Mouse (Mus musculus) heart, embryonic 14.5 days (tissue): ENCODE measurements around the gene Dck. TPM values are rescaled to one million over a fixed set of nuclear protein-coding genes. Genes with fewer than 3 reads are reported as not detected.

Source experiments
- ATAC-seq: fragments of 200-750 bp; cut with Nextera tagmentation; 2 replicates; pipeline ENCODE4 v1.8.0; 2017; ENCODE audit warnings: low read depth, moderate TSS enrichment; ENCODE audit not compliant: insufficient number of reproducible peaks, insufficient read depth, low FRiP score
- H3K27ac ChIP-seq, 2 experiments: fragments of 200-500 bp in 1 of 2; fragments of 300-500 bp in 1 of 2; sonication (generic) in 1 of 2; replicated peaks in 1 of 2; 2 replicates each; pipeline ENCODE4 v1.5.1; 2012 to 2014; ENCODE audit warnings: low read depth in 2 of 2, low read length in 2 of 2, control low read depth in 1 of 2, mild to moderate bottlenecking in 1 of 2, mixed read lengths in 1 of 2; ENCODE audit not compliant: control insufficient read depth in 1 of 2, insufficient read depth in 1 of 2
- H3K27me3 ChIP-seq: fragments of 300-500 bp; sonication (generic); 2 replicates; pipeline ENCODE4 v1.6.1; 2014; ENCODE audit warnings: mild to moderate bottlenecking, low read length, control low read depth; ENCODE audit not compliant: control insufficient read depth, insufficient read depth
- H3K36me3 ChIP-seq: fragments of 300-500 bp; sonication (generic); 2 replicates; pipeline ENCODE4 v1.6.1; 2014; ENCODE audit warnings: mild to moderate bottlenecking, control low read depth, low read length, mixed read lengths; ENCODE audit not compliant: control insufficient read depth, insufficient read depth
- H3K4me1 ChIP-seq, 2 experiments: fragments of 200-500 bp in 1 of 2; fragments of 300-500 bp in 1 of 2; sonication (generic) in 1 of 2; 2 replicates each; pipeline ENCODE4 v1.6.1; 2012 to 2014; ENCODE audit warnings: low read length in 2 of 2, control low read depth in 1 of 2, mixed read lengths in 1 of 2; ENCODE audit not compliant: control insufficient read depth in 2 of 2, insufficient read depth in 2 of 2
- H3K4me2 ChIP-seq: fragments of 300-500 bp; sonication (generic); 2 replicates; pipeline ENCODE4 v1.6.1; 2014; ENCODE audit warnings: mild to moderate bottlenecking, low read length
- H3K4me3 ChIP-seq, 2 experiments: fragments of 200-500 bp in 1 of 2; fragments of 300-500 bp in 1 of 2; sonication (generic) in 1 of 2; 2 replicates each; pipeline ENCODE4 v1.5.1; 2012 to 2014; ENCODE audit warnings: low read length in 2 of 2, mild to moderate bottlenecking in 2 of 2, control low read depth in 1 of 2, low read depth in 1 of 2, moderate library complexity in 1 of 2; ENCODE audit not compliant: control insufficient read depth in 1 of 2, insufficient read depth in 1 of 2
- H3K9ac ChIP-seq: fragments of 300-500 bp; sonication (generic); 2 replicates; pipeline ENCODE4 v1.6.1; 2014; ENCODE audit warnings: mild to moderate bottlenecking, low read length
- H3K9me3 ChIP-seq: fragments of 300-500 bp; sonication (generic); 2 replicates; pipeline ENCODE4 v1.6.1; 2016; ENCODE audit warnings: low read length, control low read depth; ENCODE audit not compliant: control insufficient read depth
- WGBS: fragments of 180-500 bp; shearing (Covaris S2); extraction: QIAGEN DNeasy Blood & Tissue Kit; methylation state at CpG from one replicate; pipeline ENCODE4 v1.1.7; 2014; 5-methylcytosine and 5-hydroxymethylcytosine counted together
- polyA plus RNA-seq: library from polyadenylated mRNA; unstranded; fragments of >200 nt; fragmentation: Nextera tagmentation; extraction: Ambion mirVana; gene quantifications from 2 replicates; pipeline ENCODE4 v1.2.1, GENCODE M21; 2014

The Dck gene
- 34.8 and 37.4 TPM in 2 replicates for polyA plus RNA-seq

- Histone ChIP-seq H3K27me3 (no peaks in the 10 kb centered on the region), H3K4me1 (peaks cover 0 to 6% of the 10 kb centered on the region in 2 experiments; a peak in 2 of 4 replicates), H3K36me3 (peaks cover 14% of the 10 kb centered on the region), H3K27ac (peak within 1 kb of the TSS; percentile 87 to 90), H3K9ac (peak within 1 kb of the TSS; percentile 85), H3K4me2 (peak within 1 kb of the TSS; percentile 73), H3K4me3 (peak within 1 kb of the TSS; percentile 81 to 86), H3K9me3 (no peaks in the 10 kb centered on the region)
- peak; percentile 100 for ATAC-seq
- 0% methylated on average over 51 of the region's 51 CpGs for WGBS
Observed at GRCm38 (mm10) chr5:88764987-88765481, at the start of gene Dck. TSS of gene Dck (plus strand) at chr5:88764996.

GRCm38 (mm10) chr5:88716983-88717382 lies 47.8 kb upstream of the Dck start:
- no peak overlapping the region for H3K9ac ChIP-seq
- H3K4me3 ChIP-seq, result no peak overlapping the region
- no peaks in the 10 kb centered on the region for H3K36me3 ChIP-seq
- no peak overlapping the region for H3K27ac ChIP-seq
- no peaks in the 10 kb centered on the region for H3K9me3 ChIP-seq
- 90% methylated on average over 2 of the region's 2 CpGs for WGBS
- no peak overlapping the region for H3K4me2 ChIP-seq
- no peaks in the 10 kb centered on the region for H3K27me3 ChIP-seq
- H3K4me1 ChIP-seq, result peaks cover 3 to 11% of the 10 kb centered on the region in 2 experiments
- no peak for ATAC-seq

GRCm38 (mm10) chr5:88720116-88721002 lies 44.4 kb upstream of the Dck start, which contains the start of gene Mob1b:
TSS of gene Mob1b (plus strand) at chr5:88720855.
- H3K9me3 ChIP-seq, result no peaks in the 10 kb centered on the region
- H3K27ac ChIP-seq, result peak within 1 kb of the TSS; percentile 85 to 96
- peaks cover 2 to 31% of the 10 kb centered on the region in 2 experiments; a peak in 3 of 4 replicates for H3K4me1 ChIP-seq
- no peaks in the 10 kb centered on the region for H3K27me3 ChIP-seq
- ATAC-seq, result peak; percentile 91
- H3K36me3 ChIP-seq, result no peaks in the 10 kb centered on the region
- H3K4me3 ChIP-seq, result peak within 1 kb of the TSS; percentile 74 to 98
- peak within 1 kb of the TSS; percentile 88 for H3K4me2 ChIP-seq
- WGBS, result 1% methylated on average over 52 of the region's 54 CpGs
- peak within 1 kb of the TSS; percentile 99 for H3K9ac ChIP-seq

GRCm38 (mm10) chr5:88721003-88721475 lies 43.8 kb upstream of the Dck start:
- under 1% methylated on average over 31 of the region's 38 CpGs for WGBS
- ATAC-seq, result peak; percentile 45
- peaks cover 2 to 31% of the 10 kb centered on the region in 2 experiments; a peak in 3 of 4 replicates for H3K4me1 ChIP-seq
- H3K4me3 ChIP-seq, result peak overlapping the region; percentile 74 to 98
- H3K4me2 ChIP-seq, result peak overlapping the region; percentile 88
- peak overlapping the region; percentile 99 for H3K9ac ChIP-seq
- H3K9me3 ChIP-seq, result no peaks in the 10 kb centered on the region
- H3K36me3 ChIP-seq, result 0 out of 2 replicates have a peak, but pooled peaks cover 3% of the 10 kb centered on the region
- H3K27me3 ChIP-seq, result no peaks in the 10 kb centered on the region
- H3K27ac ChIP-seq, result peak overlapping the region; percentile 67 to 96

DNA sequence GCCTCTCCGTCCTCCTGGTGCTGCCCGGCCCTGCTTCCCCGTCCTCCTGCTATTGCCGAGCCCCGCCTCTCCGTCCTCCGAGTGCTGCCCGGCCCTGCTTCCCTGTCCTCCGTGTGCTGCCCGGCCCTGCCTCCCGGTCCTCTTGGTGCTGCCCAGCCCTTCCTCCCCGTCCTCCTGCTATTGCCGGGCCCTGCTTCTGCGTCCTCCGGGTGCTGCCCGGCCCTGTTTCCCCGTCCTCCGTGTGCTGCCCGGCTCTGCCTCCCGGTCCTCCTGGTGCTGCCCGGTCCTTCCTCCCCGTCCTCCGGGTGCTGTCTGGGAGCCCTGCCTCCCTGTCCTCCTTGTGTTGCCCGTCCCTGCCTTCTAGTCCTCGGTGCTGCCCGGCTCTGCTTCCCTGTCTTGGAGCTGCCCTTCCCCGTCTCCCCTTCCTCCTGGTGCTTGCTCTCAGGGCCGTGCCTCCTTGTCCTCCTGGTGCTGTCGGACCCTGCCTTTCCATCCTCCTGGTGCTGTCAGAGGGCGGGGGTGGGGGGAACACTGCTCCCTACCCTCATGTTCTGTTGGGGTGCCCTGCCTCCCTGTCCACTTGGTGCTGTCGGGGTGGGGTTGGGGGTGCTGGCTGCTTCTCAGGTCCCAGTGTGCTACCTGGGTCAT lies 43.1 kb upstream of the Dck start:
- no peaks in the 10 kb centered on the region for H3K27me3 ChIP-seq
- peak overlapping the region; percentile 88 for H3K4me2 ChIP-seq
- H3K27ac ChIP-seq, result peak overlapping the region; percentile 67 to 96
- peak overlapping the region; percentile 74 to 98 for H3K4me3 ChIP-seq
- H3K9me3 ChIP-seq, result no peaks in the 10 kb centered on the region
- peaks cover 2 to 31% of the 10 kb centered on the region in 2 experiments; a peak in 3 of 4 replicates for H3K4me1 ChIP-seq
- 0 out of 2 replicates have a peak, but pooled peaks cover 4% of the 10 kb centered on the region for H3K36me3 ChIP-seq
- peak overlapping the region; percentile 99 for H3K9ac ChIP-seq
- 1% methylated on average over 31 of the region's 31 CpGs for WGBS
- peak; percentile 11; the same call in 1 of the 2 replicates for ATAC-seq

GRCm38 (mm10) chr5:88722213-88722600 lies 42.6 kb upstream of the Dck start:
- Histone ChIP-seq H3K4me2 (peak overlapping the region; percentile 88), H3K4me1 (peaks cover 2 to 31% of the 10 kb centered on the region in 2 experiments; a peak in 3 of 4 replicates), H3K9ac (peak overlapping the region; percentile 99), H3K4me3 (peak overlapping the region; percentile 74 to 98), H3K27ac (peak overlapping the region; percentile 67 to 96), H3K36me3 (0 out of 2 replicates have a peak, but pooled peaks cover 4% of the 10 kb centered on the region), H3K9me3 (no peaks in the 10 kb centered on the region), H3K27me3 (no peaks in the 10 kb centered on the region)
- ATAC-seq, result no peak
- WGBS, result 2% methylated on average over 4 of the region's 4 CpGs

DNA sequence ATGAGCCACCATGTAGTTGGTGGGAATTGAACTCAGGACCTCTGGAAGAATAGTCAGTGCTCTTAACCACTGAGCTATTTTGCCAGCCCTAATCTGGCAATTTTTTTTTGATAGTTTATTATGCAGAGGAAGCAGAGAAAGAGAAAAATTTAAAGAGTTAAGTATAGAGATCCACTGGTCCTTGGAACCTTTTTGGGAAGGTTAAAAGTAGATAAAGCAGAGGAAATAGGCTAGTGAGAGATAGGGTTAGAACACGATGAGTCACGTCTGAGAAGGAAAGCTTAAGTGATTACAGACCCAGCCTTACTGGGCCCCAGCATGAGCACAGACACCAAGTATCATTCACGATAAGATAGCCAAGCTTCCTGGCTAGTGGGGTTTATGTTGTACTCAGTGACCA lies 40.8 kb upstream of the Dck start:
- peak overlapping the region; percentile 88 for H3K4me2 ChIP-seq

More for the DNA sequence above, 40.8 kb upstream of the Dck start:
- WGBS, result 3% methylated on average over 3 of the region's 3 CpGs
- ATAC-seq, result no peak
- H3K4me1 ChIP-seq, result peaks cover 2 to 34% of the 10 kb centered on the region in 2 experiments; a peak in 3 of 4 replicates
- no peaks in the 10 kb centered on the region for H3K9me3 ChIP-seq
- peak overlapping the region in 1 of 2 experiments; percentile 9; a peak in 1 of 4 replicates for H3K4me3 ChIP-seq
- peak overlapping the region; percentile 47; the same call in 1 of the 2 replicates for H3K9ac ChIP-seq
- H3K27ac ChIP-seq, result peak overlapping the region; percentile 54 to 96
- no peaks in the 10 kb centered on the region for H3K27me3 ChIP-seq
- 0 out of 2 replicates have a peak, but pooled peaks cover 4% of the 10 kb centered on the region for H3K36me3 ChIP-seq
